ENCODE assay signal across 7 mouse cellular contexts in genomic region chrX:113298468-113298867, GRCm38 (mm10). TPM values are rescaled to one million over a fixed set of nuclear protein-coding genes. Genes with fewer than 3 reads are reported as not detected.
A peak's percentile ranks its signal among the peaks of the same experiment; 100 is the strongest.
DNase-seq lines count a peak whose midpoint lies in the region; ATAC-seq and TF ChIP-seq lines count a peak whose summit lies in the region.

No protein-coding gene starts in this region.

- peak overlapping the region; percentile 42 for H3K4me3 ChIP-seq in lung, postnatal 0 days (ENCODE audit: low read depth, low read length)
- H3K4me3 ChIP-seq in embryonic facial prominence, embryonic 11.5 days (ENCODE audit: low read depth, low read length): peak overlapping the region; percentile 47
- H3K4me3 ChIP-seq in hindbrain, embryonic 11.5 days (ENCODE audit: low read depth, low read length): peak overlapping the region; percentile 47
- peak overlapping the region; percentile 47 for H3K4me3 ChIP-seq in midbrain, embryonic 11.5 days (ENCODE audit: low read depth, low read length)

- TF ChIP-seq EP300 in lung, postnatal 0 days (IDR thresholded peaks at IDR 0.05): no peak

- no peak for DNase-seq in lung, postnatal 0 days (ENCODE audit: low spot score)
- DNase-seq in lung, postnatal 4 days: no peak
- no peak for DNase-seq in embryonic facial prominence, embryonic 11.5 days (ENCODE audit: low spot score)
- DNase-seq in hindbrain, embryonic 11.5 days (ENCODE audit: low spot score): no peak
- peak; percentile 90 for DNase-seq in midbrain, embryonic 11.5 days (ENCODE audit: low spot score, missing footprints)
- DNase-seq in right cerebral cortex, adult 18-20 months: no peak
- DNase-seq in layer of hippocampus, adult 9-10 months (ENCODE audit: low spot score): no peak

- WGBS in lung, postnatal 0 days: 8% methylated on average over 19 of the region's 19 CpGs
- WGBS in embryonic facial prominence, embryonic 11.5 days: 25% methylated on average over 19 of the region's 19 CpGs
- WGBS in hindbrain, embryonic 11.5 days: 17% methylated on average over 19 of the region's 19 CpGs
- 12% methylated on average over 19 of the region's 19 CpGs for WGBS in midbrain, embryonic 11.5 days

- no peaks in the 10 kb centered on the region for H3K4me1 ChIP-seq in lung, postnatal 0 days (ENCODE audit: insufficient read depth, low read depth, low read length)
- H3K4me1 ChIP-seq in embryonic facial prominence, embryonic 11.5 days (ENCODE audit: control insufficient read depth, insufficient read depth, low read length): no peaks in the 10 kb centered on the region
- H3K4me1 ChIP-seq in hindbrain, embryonic 11.5 days (replicated peaks; ENCODE audit: control insufficient read depth, insufficient read depth, low read length): no peaks in the 10 kb centered on the region
- no peaks in the 10 kb centered on the region for H3K4me1 ChIP-seq in midbrain, embryonic 11.5 days (ENCODE audit: control insufficient read depth, insufficient read depth, low read length)

- H3K9me3 ChIP-seq in lung, postnatal 0 days (ENCODE audit: low read length): no peaks in the 10 kb centered on the region
- H3K9me3 ChIP-seq in embryonic facial prominence, embryonic 11.5 days (replicated peaks; ENCODE audit: control insufficient read depth, low read length): no peaks in the 10 kb centered on the region
- no peaks in the 10 kb centered on the region for H3K9me3 ChIP-seq in hindbrain, embryonic 11.5 days (ENCODE audit: control insufficient read depth, low read length)
- no peaks in the 10 kb centered on the region for H3K9me3 ChIP-seq in midbrain, embryonic 11.5 days (ENCODE audit: control insufficient read depth, low read length)

- no peaks in the 10 kb centered on the region for H3K36me3 ChIP-seq in lung, postnatal 0 days (ENCODE audit: insufficient read depth, low read length)
- H3K36me3 ChIP-seq in embryonic facial prominence, embryonic 11.5 days (replicated peaks; ENCODE audit: control insufficient read depth, insufficient read depth, low read depth, low read length): no peaks in the 10 kb centered on the region
- no peaks in the 10 kb centered on the region for H3K36me3 ChIP-seq in hindbrain, embryonic 11.5 days (ENCODE audit: control insufficient read depth, insufficient read depth, low read length)
- no peaks in the 10 kb centered on the region for H3K36me3 ChIP-seq in midbrain, embryonic 11.5 days (ENCODE audit: control insufficient read depth, insufficient read depth, low read length)

- TF ChIP-seq CTCF in lung, postnatal 0 days (IDR thresholded peaks at IDR 0.05): no peak

- H3K4me2 ChIP-seq in lung, postnatal 0 days (replicated peaks; ENCODE audit: low read depth, low read length): peak overlapping the region; percentile 74
- H3K4me2 ChIP-seq in embryonic facial prominence, embryonic 11.5 days (ENCODE audit: low read depth, low read length): peak overlapping the region; percentile 62
- peak overlapping the region; percentile 56 for H3K4me2 ChIP-seq in hindbrain, embryonic 11.5 days (replicated peaks; ENCODE audit: low read depth, low read length)
- peak overlapping the region; percentile 60 for H3K4me2 ChIP-seq in midbrain, embryonic 11.5 days

- H3K27ac ChIP-seq in lung, postnatal 0 days (ENCODE audit: low read length): no peak overlapping the region
- no peak overlapping the region for H3K27ac ChIP-seq in embryonic facial prominence, embryonic 11.5 days (replicated peaks; ENCODE audit: low read depth, low read length)
- H3K27ac ChIP-seq in hindbrain, embryonic 11.5 days (ENCODE audit: low read depth, low read length): no peak overlapping the region
- H3K27ac ChIP-seq in midbrain, embryonic 11.5 days (ENCODE audit: low read depth, low read length): no peak overlapping the region

- H3K27me3 ChIP-seq in lung, postnatal 0 days (replicated peaks; ENCODE audit: insufficient read depth, low read length): no peaks in the 10 kb centered on the region
- no peaks in the 10 kb centered on the region for H3K27me3 ChIP-seq in embryonic facial prominence, embryonic 11.5 days (ENCODE audit: control insufficient read depth, insufficient read depth, low read length)
- H3K27me3 ChIP-seq in hindbrain, embryonic 11.5 days (ENCODE audit: control insufficient read depth, insufficient read depth, low read length): no peaks in the 10 kb centered on the region
- H3K27me3 ChIP-seq in midbrain, embryonic 11.5 days (ENCODE audit: control insufficient read depth, insufficient read depth, low read length): no peaks in the 10 kb centered on the region

- H3K9ac ChIP-seq in lung, postnatal 0 days (replicated peaks; ENCODE audit: low read depth): no peak overlapping the region
- peak overlapping the region; percentile 44; the same call in 1 of the 2 replicates for H3K9ac ChIP-seq in embryonic facial prominence, embryonic 11.5 days (replicated peaks; ENCODE audit: low read length)
- peak overlapping the region; percentile 44; the same call in 1 of the 2 replicates for H3K9ac ChIP-seq in hindbrain, embryonic 11.5 days (ENCODE audit: low read depth, low read length)
- peak overlapping the region; percentile 44; the same call in 1 of the 2 replicates for H3K9ac ChIP-seq in midbrain, embryonic 11.5 days (ENCODE audit: low read length)

- ATAC-seq in lung, postnatal 0 days: no peak
- ATAC-seq in embryonic facial prominence, embryonic 11.5 days (replicated peaks; ENCODE audit: insufficient number of reproducible peaks, low FRiP score, low TSS enrichment, low read depth): peak; percentile 21; the same call in 1 of the 2 replicates
- peak; percentile 53 for ATAC-seq in hindbrain, embryonic 11.5 days (ENCODE audit: low FRiP score)
- ATAC-seq in midbrain, embryonic 11.5 days (ENCODE audit: low FRiP score): peak; percentile 40; the same call in 1 of the 2 replicates

RNA-seq across cellular contexts. Expression of gene Dach2, which starts 1.2 kb away (rescaled TPM):
- 0.37 and 0.55 TPM in 2 replicates for polyA plus RNA-seq in lung, postnatal 0 days (2015; fragmentation: Nextera tagmentation; extraction: Ambion mirVana)
- polyA plus RNA-seq in embryonic facial prominence, embryonic 11.5 days (2014; fragmentation: Nextera tagmentation; extraction: Ambion mirVana): 6.8 and 8.5 TPM in 2 replicates
- 15.1 and 22.8 TPM in 2 replicates for polyA plus RNA-seq in hindbrain, embryonic 11.5 days (2014; fragmentation: Nextera tagmentation; extraction: Ambion mirVana)
- 7.9 and 9.2 TPM in 2 replicates for polyA plus RNA-seq in midbrain, embryonic 11.5 days (2014; fragmentation: Nextera tagmentation; extraction: Ambion mirVana)
